Mouse (Mus musculus) left cerebral cortex, postnatal 36 days (tissue): Measurements from ENCODE around the gene Sel1l. TPM values are rescaled to one million over a fixed set of nuclear protein-coding genes. Genes with fewer than 3 reads are reported as not detected.

ENCODE experiments used
- DNase-seq, 2 experiments: peaks; one replicate each; pipeline ENCODE4 v3.0.0; 2021 to 2022; ENCODE audit warnings: low spot score in 2 of 2, mixed read lengths in 1 of 2
- intact Hi-C: fragments of 180-260 bp; cut with DNase I; formaldehyde crosslinking; loops from one replicate; pipeline ENCODE4 v1.15.1; 2025
- total RNA-seq, 2 experiments: library from RNA; stranded (reverse); gene quantifications; 2 replicates each; pipeline ENCODE4 v1.2.3; 2021

Gene Sel1l
- total RNA-seq, 2 experiments from 2014 or later = 142 to 171 TPM

- no peak for DNase-seq
- intact Hi-C loops = no loop called here
Observed at GRCm38 (mm10) chr12:91833237-91833938, 15.6 kb downstream of the Sel1l start.

- intact Hi-C loops = no loop called here
- no peak for DNase-seq
Observed at GRCm38 (mm10) chr12:91831410-91831809, 17.5 kb downstream of the Sel1l start.

GRCm38 (mm10) chr12:91820461-91820860 lies 28.5 kb downstream of the Sel1l start:
- no peak for DNase-seq
- intact Hi-C loops = no loop called here

GRCm38 (mm10) chr12:91818726-91819125 lies 30.2 kb downstream of the Sel1l start:
- DNase-seq = no peak
- intact Hi-C loops = no loop called here

- intact Hi-C loops = no loop called here
- peak; percentile 30 to 43 for DNase-seq
Observed at GRCm38 (mm10) chr12:91815990-91816389, 33.0 kb downstream of the Sel1l start.

GRCm38 (mm10) chr12:91815552-91815951 lies 33.4 kb downstream of the Sel1l start:
- intact Hi-C loops = no loop called here
- DNase-seq = no peak

GRCm38 (mm10) chr12:91808911-91809310 lies 40.0 kb downstream of the Sel1l start:
- no peak for DNase-seq
- intact Hi-C loops = no loop called here

- no peak for DNase-seq
- intact Hi-C loops = no loop called here
Observed at GRCm38 (mm10) chr12:91807761-91808160, 41.2 kb downstream of the Sel1l start.

- intact Hi-C loops = no loop called here
- no peak for DNase-seq
Observed at GRCm38 (mm10) chr12:91807095-91807494, 41.9 kb downstream of the Sel1l start.

- intact Hi-C loops = no loop called here
- no peak for DNase-seq
Observed at GRCm38 (mm10) chr12:91804262-91804661, 44.7 kb downstream of the Sel1l start.

- DNase-seq = peak; percentile 51 to 60
- intact Hi-C loops = no loop called here
Observed at GRCm38 (mm10) chr12:91803207-91803932, 45.6 kb downstream of the Sel1l start.

- DNase-seq = no peak
- intact Hi-C loops = no loop called here
Observed at GRCm38 (mm10) chr12:91802586-91803206, 46.3 kb downstream of the Sel1l start.

GRCm38 (mm10) chr12:91800861-91801385 lies 48.0 kb downstream of the Sel1l start:
- DNase-seq = no peak
- intact Hi-C loops = no loop called here

GRCm38 (mm10) chr12:91799821-91800335 lies 49.1 kb downstream of the Sel1l start:
- intact Hi-C loops = loop anchor here (2.0 kb wide), 2 partner anchors 159 to 399 kb away; no protein-coding TSS in a partner anchor
- DNase-seq = no peak

- DNase-seq = no peak
- intact Hi-C loops = loop anchor here (2.0 kb wide), 2 partner anchors 159 to 399 kb away; no protein-coding TSS in a partner anchor
Observed at GRCm38 (mm10) chr12:91799379-91799773, 49.6 kb downstream of the Sel1l start.

- no peak for DNase-seq
- intact Hi-C loops = loop anchor here (2.0 kb wide), 2 partner anchors 158 to 398 kb away; no protein-coding TSS in a partner anchor
Observed at GRCm38 (mm10) chr12:91798720-91799378, 50.1 kb downstream of the Sel1l start.

- no peak for DNase-seq
- intact Hi-C loops = no loop called here
Observed at GRCm38 (mm10) chr12:91796774-91797173, 52.2 kb downstream of the Sel1l start.

- intact Hi-C loops = no loop called here
- DNase-seq = no peak
Observed at GRCm38 (mm10) chr12:91793266-91793665, 55.7 kb downstream of the Sel1l start.

GRCm38 (mm10) chr12:91791822-91792221 lies 57.1 kb downstream of the Sel1l start:
- intact Hi-C loops = no loop called here
- no peak for DNase-seq
